Mouse (Mus musculus) adrenal gland, postnatal 25 days (tissue): ENCODE measurements at regions not wholly inside any gene's neighbourhood (a gene's known extent, or its start where the extent isn't known, plus 50 kb on each side); places are given as distances from the start of the nearest gene placed in this dataset.

Source experiments
- DNase-seq: peaks from one replicate; pipeline ENCODE4 v3.0.0; 2021; ENCODE audit warnings: mixed read lengths

- no peak for DNase-seq
Measured at GRCm38 (mm10) chr7:135324991-135325390, 66.5 kb downstream of the Nps start.

GRCm38 (mm10) chr7:135344979-135345378 is 65.1 kb upstream of the Foxi2 start:
- DNase-seq = no peak

- no peak for DNase-seq
Measured at GRCm38 (mm10) chr7:135346720-135347119, 63.4 kb upstream of the Foxi2 start.

- peak; percentile 8 for DNase-seq
Measured at GRCm38 (mm10) chr7:135357797-135358196, 52.3 kb upstream of the Foxi2 start.
